Mouse (Mus musculus): ENCODE results near the gene Gm8453. TPM values are rescaled to one million over a fixed set of nuclear protein-coding genes. Genes with fewer than 3 reads are reported as not detected.
"Not testable (repeated sequence)": the region's sequence is repeated elsewhere in the genome, so short reads cannot be mapped to it uniquely, and the experiment has no call there.

Gene Gm8453
- not detected for total RNA-seq (2021)
- long read RNA-seq, experiment 1, result 0 reads
- long read RNA-seq, experiment 2, result 0 reads

DNA sequence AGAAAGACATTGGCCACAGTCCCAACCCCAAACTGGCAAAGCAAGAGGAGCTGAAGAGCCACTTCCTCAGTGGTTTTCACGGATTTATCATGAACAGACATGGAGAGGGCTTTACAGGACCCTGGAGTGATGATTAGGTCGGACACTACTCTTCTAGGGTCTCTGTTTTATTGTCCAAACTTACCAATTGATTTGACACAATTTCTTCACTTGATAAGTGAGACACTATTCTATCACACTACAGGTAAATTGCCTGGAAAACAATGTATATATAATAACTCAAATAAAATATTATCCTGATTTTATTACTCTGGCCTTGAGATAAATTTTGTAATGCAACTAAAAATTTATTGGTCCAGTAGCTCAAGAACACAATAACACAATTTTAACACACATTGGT lies at the start of gene Gm8453:
Gene Gm8453, minus strand, starts transcription at position 101 of the 400 bp plus-strand sequence.
- not testable (repeated sequence) for DNase-seq

DNA sequence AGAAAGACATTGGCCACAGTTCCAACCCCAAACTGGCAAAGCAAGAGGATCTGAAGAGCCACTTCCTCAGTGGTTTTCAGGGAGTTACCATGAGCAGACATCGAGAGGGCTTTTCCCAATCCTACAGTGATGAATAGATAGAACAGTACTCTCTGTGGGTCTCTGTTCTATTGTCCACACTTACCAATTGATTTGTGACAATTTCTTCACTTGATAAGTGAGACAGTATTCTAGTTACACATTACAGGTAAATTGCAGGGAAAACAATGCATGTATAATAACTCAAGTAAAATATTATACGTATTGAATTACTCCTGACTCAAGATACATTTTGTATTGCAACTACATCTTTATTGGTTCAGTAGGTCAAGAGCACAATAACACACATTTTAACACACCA lies 28.1 kb downstream of the Gm8453 start, which contains the start of gene Gm8653:
Gene Gm8653, minus strand, starts transcription at position 101 of the 400 bp plus-strand sequence.
- DNase-seq, result not testable (repeated sequence)

DNA sequence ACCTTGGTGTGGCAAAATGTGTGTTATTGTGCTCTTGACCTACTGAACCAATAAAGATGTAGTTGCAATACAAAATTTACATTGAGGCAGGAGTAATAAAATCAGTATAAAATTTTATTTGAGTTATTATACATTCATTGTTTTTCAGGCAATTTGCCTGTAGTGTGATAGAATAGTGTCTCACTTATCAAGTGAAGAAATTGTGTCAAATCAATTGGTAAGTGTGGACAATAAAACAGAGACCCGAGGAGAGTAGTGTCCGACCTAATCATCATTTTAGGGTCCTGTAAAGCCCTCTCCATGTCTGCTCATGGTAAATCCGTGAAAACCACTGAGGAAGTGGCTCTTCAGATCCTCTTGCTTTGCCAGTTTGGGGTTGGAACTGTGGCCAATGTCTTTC lies 40.2 kb downstream of the Gm8453 start, which contains the start of gene Vmn1r143:
Gene Vmn1r143, plus strand, starts transcription at position 301 of the 400 bp plus-strand sequence.
- DNase-seq, result not testable (repeated sequence)

Other genes with a start within 250 kb of the Gm8453 start
- gene Vmn1r137, start 234.9 kb downstream of the Gm8453 start, total RNA-seq (2021), result not detected
- gene Vmn1r138, start 200.6 kb downstream of the Gm8453 start, total RNA-seq (2021), result not detected
- gene Gm6176, start 173.2 kb downstream of the Gm8453 start, total RNA-seq (2021), result not detected
- not detected for gene Vmn1r139, start 160.4 kb downstream of the Gm8453 start, total RNA-seq (2021)
- gene Gm16451, start 111.2 kb downstream of the Gm8453 start, total RNA-seq (2021), result not detected
- not detected for gene Gm10666, start 94.7 kb downstream of the Gm8453 start, total RNA-seq (2021)
- not detected for gene Vmn1r142, start 65.4 kb downstream of the Gm8453 start, total RNA-seq (2021)
- not detected for gene Vmn1r143, start 40.1 kb downstream of the Gm8453 start, total RNA-seq (2021)
- gene Gm8653, start 28.2 kb downstream of the Gm8453 start, total RNA-seq (2021), result not detected
- not detected for gene Gm4187, start 100.2 kb upstream of the Gm8453 start, total RNA-seq (2021)
- not detected for gene Gm8660, start 141.6 kb upstream of the Gm8453 start, total RNA-seq (2021)
- not detected for gene Vmn1r148, start 184.1 kb upstream of the Gm8453 start, total RNA-seq (2021)
- gene Vmn1r149, start 208.7 kb upstream of the Gm8453 start, total RNA-seq (2021), result not detected
- gene Gm10665, start 234.6 kb upstream of the Gm8453 start, total RNA-seq (2021), result not detected

All from heart, adult 18-20 months (tissue).